Mouse (Mus musculus) MEL (cell line): ENCODE data around the gene Rab24.
A peak's percentile ranks its signal among the peaks of the same experiment; 100 is the strongest.

Experiments used
- CHD1 ChIP-seq: IDR thresholded peaks from 2 replicates; pipeline ENCODE4 v1.6.1; 2012; ENCODE audit warnings: low read depth, mild to moderate bottlenecking, inconsistent platforms, low read length, improper control_type of control experiment
- CTCF ChIP-seq, 3 experiments: IDR thresholded peaks in 2 of 3; conservative IDR thresholded peaks in 1 of 3; 2 replicates each; pipeline ENCODE4 v1.5.1; 2011 to 2012; ENCODE audit warnings: low read length in 3 of 3, low read depth in 2 of 3, mild to moderate bottlenecking in 2 of 3, improper control_type of control experiment in 1 of 3, inconsistent platforms in 1 of 3, mixed read lengths in 1 of 3, moderate library complexity in 1 of 3; ENCODE audit not compliant: control insufficient read depth in 1 of 3, insufficient read depth in 1 of 3, poor library complexity in 1 of 3, severe bottlenecking in 1 of 3
- JUND ChIP-seq: IDR thresholded peaks from 2 replicates; pipeline ENCODE4 v1.6.1; 2011; ENCODE audit warnings: low read depth, mild to moderate bottlenecking, improper control_type of control experiment, low read length
- MAFK ChIP-seq: IDR thresholded peaks from 2 replicates; pipeline ENCODE4 v1.6.1; 2011; ENCODE audit warnings: low read depth, mild to moderate bottlenecking, low read length, improper control_type of control experiment, borderline replicate concordance
- MAX ChIP-seq: IDR thresholded peaks from 2 replicates; pipeline ENCODE4 v1.6.1; 2011; ENCODE audit warnings: low read length, improper control_type of control experiment
- MXI1 ChIP-seq: IDR thresholded peaks from 2 replicates; pipeline ENCODE4 v1.6.1; 2011; ENCODE audit warnings: mild to moderate bottlenecking, low read depth, low read length, improper control_type of control experiment
- MYB ChIP-seq: IDR thresholded peaks from 2 replicates; pipeline ENCODE4 v1.6.1; 2011; ENCODE audit warnings: mild to moderate bottlenecking, low read depth, low read length, improper control_type of control experiment
- NELFE ChIP-seq: IDR thresholded peaks from 2 replicates; pipeline ENCODE4 v1.6.1; 2011; ENCODE audit warnings: low read depth, low read length, improper control_type of control experiment
- NRF1 ChIP-seq: IDR thresholded peaks from 2 replicates; pipeline ENCODE4 v1.6.1; 2014; ENCODE audit warnings: low read depth, mild to moderate bottlenecking, inconsistent platforms, low read length, improper control_type of control experiment, moderate library complexity; ENCODE audit not compliant: poor library complexity, insufficient read depth, severe bottlenecking
- POLR2A ChIP-seq, 2 experiments: IDR thresholded peaks; 2 replicates each; pipeline ENCODE4 v1.6.1; 2011 to 2012; ENCODE audit warnings: low read length in 2 of 2, mild to moderate bottlenecking in 2 of 2, control low read depth in 1 of 2, improper control_type of control experiment in 1 of 2, low read depth in 1 of 2, moderate library complexity in 1 of 2; ENCODE audit not compliant: control insufficient read depth in 1 of 2, insufficient read depth in 1 of 2, poor library complexity in 1 of 2
- POLR2AphosphoS2 ChIP-seq: IDR thresholded peaks from 2 replicates; pipeline ENCODE4 v1.6.1; 2011; ENCODE audit warnings: low read length, improper control_type of control experiment
- RCOR1 ChIP-seq: IDR thresholded peaks from 2 replicates; pipeline ENCODE4 v1.6.1; 2012; ENCODE audit warnings: low read depth, mild to moderate bottlenecking, inconsistent platforms, low read length, improper control_type of control experiment
- SMC3 ChIP-seq: IDR thresholded peaks from 2 replicates; pipeline ENCODE4 v1.6.1; 2011; ENCODE audit warnings: low read depth, low read length, improper control_type of control experiment
- UBTF ChIP-seq: IDR thresholded peaks from 2 replicates; pipeline ENCODE4 v1.6.1; 2012; ENCODE audit warnings: low read depth, mild to moderate bottlenecking, inconsistent platforms, low read length, improper control_type of control experiment, moderate library complexity, borderline replicate concordance; ENCODE audit not compliant: insufficient read depth

GRCm38 (mm10) chr13:55327633-55328032 is 5.9 kb upstream of the Rab24 start:
- TF ChIP-seq CTCF (IDR thresholded peaks at IDR 0.05 in 2 of 3, conservative IDR thresholded peaks at IDR 0.05 in 1 of 3; ENCODE audit: control insufficient read depth in 1 of 3, insufficient read depth in 1 of 3, low read depth in 2 of 3, low read length in 3 of 3, poor library complexity in 1 of 3, severe bottlenecking in 1 of 3) (peak; percentile 91 to 97 (median 91)), POLR2A (IDR thresholded peaks at IDR 0.05; ENCODE audit: control insufficient read depth in 1 of 2, insufficient read depth in 1 of 2, low read depth in 1 of 2, low read length in 2 of 2, poor library complexity in 1 of 2) (no peak), NELFE (no peak), MXI1 (peak; percentile 94), CHD1 (no peak), MYB (no peak), MAFK (no peak), POLR2AphosphoS2 (no peak), RCOR1 (no peak), MAX (peak; percentile 86), NRF1 (peak; percentile 63), UBTF (no peak), JUND (peak; percentile 27; the same call in 1 of the 2 replicates), SMC3 (peak; percentile 77)
